Mouse (Mus musculus) adrenal gland, adult 8-10 months (tissue): Measurements from ENCODE around the gene Tspan2. TPM values are rescaled to one million over a fixed set of nuclear protein-coding genes. Genes with fewer than 3 reads are reported as not detected.
A peak's percentile ranks its signal among the peaks of the same experiment; 100 is the strongest.

Experiments used
- DNase-seq: peaks from one replicate; pipeline ENCODE4 v3.0.0; 2022
- total RNA-seq, 4 experiments: library from RNA; stranded (reverse); gene quantifications; 2 replicates each; pipeline ENCODE4 v1.2.4; 2022

Tspan2 gene
- total RNA-seq = 1 to 10 TPM; 4.8 to 10.0 (median 7.3) TPM

- DNase-seq = peak; percentile 29
These were observed at the start of gene Tspan2 for GRCm38 (mm10) chr3:102734313-102735030. Gene Tspan2 (plus strand): TSS chr3:102734529.

DNA sequence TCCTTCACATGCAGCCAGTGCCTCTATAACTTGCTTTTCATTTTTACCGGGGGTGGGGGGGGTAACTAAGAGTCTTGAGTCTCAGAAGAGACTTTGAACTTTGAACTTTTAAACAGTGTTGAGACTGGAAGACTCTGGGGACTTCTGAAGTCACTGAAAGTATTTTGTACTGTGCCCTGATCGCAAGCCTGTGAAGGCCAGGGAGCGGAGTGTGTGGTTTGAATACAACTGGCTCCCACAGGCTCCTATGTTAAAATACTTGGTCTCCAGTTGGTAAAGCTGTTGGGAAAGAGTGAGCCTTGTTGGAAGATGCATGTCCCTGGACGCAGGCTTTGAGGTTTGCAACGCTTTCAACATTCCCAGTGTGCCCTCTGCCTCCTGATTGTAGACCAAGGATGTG lies 47.5 kb upstream of the Tspan2 start:
- no peak for DNase-seq

- no peak for DNase-seq
These were observed 46.5 kb upstream of the Tspan2 start for GRCm38 (mm10) chr3:102687852-102688251.

- peak; percentile 13 for DNase-seq
These were observed 42.4 kb upstream of the Tspan2 start for GRCm38 (mm10) chr3:102691802-102692484.

- DNase-seq = no peak
These were observed 41.5 kb upstream of the Tspan2 start for GRCm38 (mm10) chr3:102692758-102693325.

DNA sequence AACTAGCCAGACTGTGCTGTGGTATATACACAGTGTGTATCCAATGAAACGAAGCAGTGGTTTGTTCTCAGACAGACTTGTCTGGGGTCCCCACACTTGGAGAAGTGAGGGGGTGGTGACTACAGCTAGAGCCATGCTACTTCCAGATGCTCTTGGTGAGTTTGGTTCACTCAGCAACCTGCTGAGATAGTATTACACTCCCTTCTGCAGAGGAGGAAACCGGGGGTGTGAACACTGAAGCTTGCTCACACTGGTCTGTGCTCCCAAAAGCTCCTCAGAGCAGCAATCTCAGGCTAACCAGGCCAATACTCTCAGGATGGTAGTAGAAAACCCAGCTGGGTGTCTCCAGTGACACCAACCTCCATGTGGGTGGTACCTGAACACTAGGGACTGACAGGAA lies 36.2 kb upstream of the Tspan2 start:
- no peak for DNase-seq

- DNase-seq = peak; percentile 13
These were observed 33.0 kb upstream of the Tspan2 start for GRCm38 (mm10) chr3:102701303-102701702.

DNA sequence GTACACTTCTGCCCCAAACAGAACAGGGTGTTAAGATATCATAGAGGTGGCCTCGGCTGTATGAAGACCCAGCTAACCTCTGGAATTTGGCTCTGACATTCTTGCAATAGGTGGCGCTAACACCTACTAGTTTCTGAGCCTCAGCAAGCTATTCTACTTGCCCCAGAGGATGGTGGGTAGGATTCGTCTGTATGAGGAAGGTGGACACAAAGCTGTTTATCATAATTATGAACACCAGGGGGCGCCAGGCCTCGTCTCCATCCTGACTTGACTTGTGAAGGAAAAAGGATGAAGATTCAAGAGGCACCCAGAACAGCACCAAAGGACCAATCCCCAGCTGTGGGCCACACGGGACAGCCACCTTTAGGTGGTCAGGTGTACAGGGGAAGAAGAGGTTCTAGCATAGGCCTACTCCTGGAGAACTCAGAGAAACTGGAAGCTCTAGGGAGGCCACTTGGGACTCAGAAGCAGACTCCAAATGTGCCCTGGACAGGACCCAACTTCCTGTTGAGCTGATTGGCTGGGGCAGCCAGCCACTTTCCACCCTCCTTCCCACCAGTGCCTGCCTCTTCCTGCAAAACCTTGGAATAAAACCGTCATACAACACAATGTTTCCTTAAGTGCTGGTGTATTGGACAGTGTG lies 32.3 kb upstream of the Tspan2 start:
- peak; percentile 11 for DNase-seq

- DNase-seq = no peak
These were observed 30.3 kb upstream of the Tspan2 start for GRCm38 (mm10) chr3:102704001-102704401.

DNA sequence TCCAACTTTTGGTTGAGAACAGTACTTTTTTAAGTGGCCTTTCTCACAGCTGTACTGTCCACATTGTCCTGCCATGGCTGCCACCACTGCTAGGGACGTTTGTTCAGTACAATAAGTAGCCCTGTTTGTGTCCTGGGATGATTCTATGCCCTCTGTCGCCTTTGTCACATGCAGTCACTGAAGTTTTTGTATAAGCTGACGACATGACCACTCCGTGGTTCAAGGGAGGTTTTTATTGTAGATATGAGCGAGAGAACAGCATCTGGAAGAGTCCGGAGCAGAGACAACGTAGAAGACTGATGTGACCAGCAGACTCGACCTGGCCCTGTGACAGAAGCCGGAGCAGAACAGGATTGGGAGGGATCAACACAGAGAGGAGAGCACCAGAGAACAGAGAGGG lies 25.7 kb upstream of the Tspan2 start:
- no peak for DNase-seq

DNA sequence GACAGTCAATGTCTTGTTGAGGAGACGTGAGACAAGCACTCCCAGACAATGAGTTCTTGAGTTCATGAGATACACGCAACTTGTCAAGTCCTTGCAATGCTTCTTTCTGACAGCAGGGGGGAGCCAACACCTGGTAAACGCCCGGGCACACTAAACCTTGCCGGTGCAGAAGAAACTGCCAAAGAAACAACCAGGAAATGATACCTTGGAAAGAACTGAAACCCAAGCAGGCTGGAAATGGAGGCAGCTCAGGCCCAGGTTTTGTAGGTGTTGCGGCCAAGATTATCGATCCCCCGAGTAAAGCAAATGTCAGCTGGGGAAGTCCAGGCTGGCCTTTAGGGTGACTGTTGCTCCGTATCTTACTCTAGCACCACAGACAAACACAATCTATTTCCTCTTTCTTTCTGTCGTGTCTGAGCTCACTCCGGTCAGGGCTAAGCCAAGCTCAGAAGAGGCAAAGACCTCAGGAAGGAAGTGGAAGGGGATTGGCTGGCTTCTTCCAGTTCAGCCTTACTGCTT lies 19.2 kb upstream of the Tspan2 start:
- DNase-seq = peak; percentile 53

- no peak for DNase-seq
These were observed 18.5 kb upstream of the Tspan2 start for GRCm38 (mm10) chr3:102715839-102716238.

DNA sequence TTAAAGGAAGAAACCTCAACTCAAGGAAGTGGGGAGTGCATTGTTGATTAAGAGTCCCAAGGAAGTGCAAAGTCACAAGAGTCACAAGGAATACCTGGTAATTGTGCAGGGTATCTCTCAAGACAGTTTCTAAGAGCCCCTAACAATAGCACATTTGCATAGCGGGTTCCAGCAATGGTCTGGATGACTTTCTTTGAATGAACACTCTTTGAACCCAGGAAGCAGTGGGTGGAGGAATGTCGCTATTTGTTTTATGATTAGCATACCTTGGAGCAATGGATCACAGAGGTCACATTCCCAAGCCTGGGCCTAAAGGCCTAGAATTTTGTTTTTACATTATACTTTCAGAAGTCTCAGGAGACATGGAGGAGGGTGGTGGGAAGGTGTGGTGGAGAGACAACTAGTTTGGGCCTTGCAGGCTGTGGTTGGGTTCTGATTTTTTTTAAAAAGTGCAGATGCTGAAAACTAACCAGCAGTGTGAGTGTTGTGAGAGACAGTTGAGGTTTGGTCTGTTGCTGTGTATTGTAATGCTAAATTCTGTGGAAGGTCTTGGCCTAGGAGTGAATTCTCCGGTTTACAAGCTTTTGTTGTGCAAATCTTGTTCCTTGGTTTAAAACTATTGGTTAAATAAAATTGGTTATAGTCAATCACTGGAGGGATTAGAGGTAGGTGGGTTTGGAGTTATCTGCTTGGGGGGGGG lies 16.6 kb upstream of the Tspan2 start:
- no peak for DNase-seq

DNA sequence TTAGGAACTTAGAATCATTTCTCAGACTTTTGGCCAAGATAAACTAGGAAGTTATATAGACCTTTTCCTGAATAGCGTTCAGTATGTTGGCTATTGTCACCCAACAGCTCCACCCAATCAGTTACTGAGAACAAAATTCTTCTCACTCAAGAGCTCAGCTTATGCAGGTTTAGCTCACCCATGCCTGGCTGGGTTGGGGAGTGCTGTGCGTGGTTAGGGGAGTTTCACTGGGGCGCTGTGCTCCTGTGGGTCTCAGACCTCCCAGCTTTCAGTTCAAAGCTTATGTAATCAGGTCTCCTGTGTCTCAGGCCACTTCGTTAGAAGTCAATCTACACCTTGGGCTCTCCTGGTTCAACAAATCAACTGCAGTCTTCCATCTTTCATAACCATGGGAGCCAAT lies 11.2 kb upstream of the Tspan2 start:
- no peak for DNase-seq

- no peak for DNase-seq
These were observed 10.3 kb upstream of the Tspan2 start for GRCm38 (mm10) chr3:102723841-102724570.

- DNase-seq = no peak
These were observed 9.4 kb upstream of the Tspan2 start for GRCm38 (mm10) chr3:102724798-102725459.

DNA sequence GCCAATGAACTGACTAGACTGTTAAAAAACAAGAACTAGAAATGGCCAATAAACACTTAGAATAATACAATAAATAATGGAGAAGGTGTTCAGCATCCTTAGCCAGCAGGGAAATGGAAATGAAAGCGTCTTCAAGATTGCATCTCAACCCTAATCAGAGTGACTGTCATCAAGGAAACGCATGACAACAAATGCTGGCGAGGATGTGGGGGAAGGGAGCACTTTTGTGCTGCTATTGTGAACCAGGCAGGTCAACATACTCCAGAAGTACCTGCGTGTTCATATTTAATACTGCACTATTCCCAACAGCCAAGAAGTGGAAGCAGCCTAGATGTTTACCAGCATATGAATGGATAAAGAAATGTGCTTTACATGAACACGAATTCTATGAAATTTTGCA lies 4.9 kb upstream of the Tspan2 start:
- no peak for DNase-seq

- DNase-seq = no peak
These were observed 3.2 kb upstream of the Tspan2 start for GRCm38 (mm10) chr3:102731112-102731511.

GRCm38 (mm10) chr3:102732619-102733018 lies 1.7 kb upstream of the Tspan2 start:
- DNase-seq = no peak

DNA sequence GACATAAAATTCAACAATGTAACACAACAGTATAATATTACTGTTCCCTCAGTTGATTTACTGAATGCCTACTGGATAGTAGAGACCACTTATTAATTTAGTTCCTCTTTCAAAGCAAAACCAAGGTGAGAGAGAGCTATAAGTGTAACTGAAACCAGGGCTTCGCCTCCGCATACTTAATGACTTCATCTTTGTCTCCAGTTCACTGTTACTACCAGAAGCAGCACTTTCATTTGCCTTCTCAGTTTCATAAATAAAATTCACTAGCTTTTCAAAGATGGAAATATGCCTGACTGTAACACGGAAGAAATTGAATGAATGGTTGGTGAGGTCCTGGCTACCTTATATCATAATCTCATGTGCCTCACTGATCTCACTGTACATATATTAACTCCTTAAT lies 1.3 kb upstream of the Tspan2 start:
- no peak for DNase-seq

- DNase-seq = no peak
These were observed 405 bp upstream of the Tspan2 start for GRCm38 (mm10) chr3:102733936-102734312.
